Mouse (Mus musculus) activated CD4-positive, CD25-positive, alpha-beta regulatory T cell (primary cell): ENCODE data around the gene Olfr1211. TPM values are rescaled to one million over a fixed set of nuclear protein-coding genes. Genes with fewer than 3 reads are reported as not detected.

Source experiments
- polyA plus RNA-seq, 2 experiments: library from polyadenylated mRNA; unstranded; fragments of 100-300 nt; shearing (Covaris generic); gene quantifications; one replicate each; pipeline ENCODE4 v1.2.1; 2017

Gene Olfr1211
- polyA plus RNA-seq = not detected

DNA sequence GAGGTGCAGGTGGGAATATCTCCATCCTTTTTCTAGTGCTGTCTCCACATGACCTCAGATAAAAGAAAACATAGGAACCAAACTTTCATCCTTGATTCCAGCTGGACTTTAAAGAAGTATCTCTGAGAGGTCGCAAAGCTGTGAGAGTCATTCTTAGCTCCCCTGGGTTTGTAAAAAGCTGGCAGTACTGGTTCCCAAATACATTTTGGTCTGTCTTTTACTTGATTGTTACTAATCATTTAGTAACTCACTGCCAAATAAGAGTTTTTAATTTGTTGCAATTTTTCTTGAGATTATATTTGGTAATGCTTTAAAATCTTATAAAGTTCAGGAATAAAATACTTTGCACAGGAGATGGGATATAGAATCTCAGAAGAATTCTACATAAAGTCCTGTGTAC is at the start of gene Olfr1211:
Gene Olfr1211 (minus strand): TSS at position 101 of the 400 bp plus-strand sequence.

DNA sequence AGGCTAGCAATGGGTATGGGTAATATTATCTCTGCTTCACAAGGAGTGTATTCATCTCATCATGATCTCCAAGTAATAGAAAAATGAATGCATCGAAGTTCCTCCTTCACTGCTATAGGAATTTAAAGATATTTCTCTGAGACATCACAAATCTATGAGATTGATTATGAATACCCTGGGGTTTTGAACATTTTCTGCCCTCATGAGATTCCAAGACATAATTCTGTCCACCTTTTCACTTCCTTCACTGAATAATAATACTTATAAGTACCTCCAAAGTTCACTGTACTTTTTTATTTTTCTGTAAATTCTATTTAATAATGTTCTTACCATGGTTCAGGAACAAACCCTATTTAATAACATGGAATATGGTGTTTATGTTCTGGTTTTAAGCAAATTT is 42.3 kb upstream of the Olfr1211 start, which contains the start of gene Gm13762:
Gene Gm13762 (minus strand): TSS at position 101 of the 400 bp plus-strand sequence.

GRCm38 (mm10) chr2:88953669-88954068 is 15.8 kb upstream of the Olfr1211 start, which contains the start of gene Olfr1212:
Olfr1212 (plus strand) TSS chr2:88953969.

DNA sequence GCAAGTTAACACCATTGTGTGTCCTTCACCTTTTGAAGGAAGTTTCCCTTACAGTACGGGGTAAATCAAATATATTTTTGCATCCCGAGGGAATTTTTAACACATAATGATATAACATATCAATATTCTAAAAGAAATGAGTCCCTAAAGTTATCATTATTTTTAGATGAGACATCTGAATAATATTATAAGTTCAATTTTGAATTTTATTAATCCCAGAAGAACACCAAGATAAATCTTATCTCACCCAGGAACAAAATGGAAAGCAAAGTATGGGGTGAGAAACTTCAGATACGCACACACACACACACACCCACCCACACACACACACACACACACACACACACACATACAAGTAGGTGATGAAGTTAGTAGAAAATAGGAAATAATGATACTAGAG is 22.9 kb downstream of the Olfr1211 start, which contains the start of gene Olfr1209:
Gene Olfr1209 (minus strand): TSS at position 101 of the 400 bp plus-strand sequence.

GRCm38 (mm10) chr2:88902211-88902610 is 35.7 kb downstream of the Olfr1211 start, which contains the start of gene Olfr1208:
Olfr1208 (minus strand) TSS chr2:88902311.

Other genes starting within 250 kb of the Olfr1211 start
- gene Olfr1195, start 248.9 kb downstream of the Olfr1211 start, polyA plus RNA-seq = under 1 TPM; 0.14 to 0.20 TPM
- not detected for gene Olfr1196, start 233.5 kb downstream of the Olfr1211 start, polyA plus RNA-seq
- gene Olfr1197, start 205.7 kb downstream of the Olfr1211 start, polyA plus RNA-seq = not detected
- gene Olfr1198, start 186.7 kb downstream of the Olfr1211 start, polyA plus RNA-seq = not detected
- not detected for gene Olfr1199, start 177.6 kb downstream of the Olfr1211 start, polyA plus RNA-seq
- under 1 TPM in 1 of 2 experiments, not detected in 1; 0.09 TPM for gene Olfr1200, start 167.6 kb downstream of the Olfr1211 start, polyA plus RNA-seq
- not detected for gene Olfr1201, start 145.1 kb downstream of the Olfr1211 start, polyA plus RNA-seq
- not detected for gene Olfr1202, start 123.6 kb downstream of the Olfr1211 start, polyA plus RNA-seq
- gene Olfr1205, start 108.4 kb downstream of the Olfr1211 start, polyA plus RNA-seq = under 1 TPM in 1 of 2 experiments, not detected in 1; 0.12 TPM
- gene Olfr1204, start 88.8 kb downstream of the Olfr1211 start, polyA plus RNA-seq = not detected
- gene Olfr1206, start 74.9 kb downstream of the Olfr1211 start, polyA plus RNA-seq = under 1 TPM in 1 of 2 experiments, not detected in 1; 0.50 TPM
- under 1 TPM in 1 of 2 experiments, not detected in 1; 0.28 TPM for gene Olfr1208, start 35.8 kb downstream of the Olfr1211 start, polyA plus RNA-seq
- gene Olfr1209, start 23.0 kb downstream of the Olfr1211 start, polyA plus RNA-seq = under 1 TPM in 1 of 2 experiments, not detected in 1; 0.05 TPM
- not detected for gene Olfr1212, start 15.9 kb upstream of the Olfr1211 start, polyA plus RNA-seq
- not detected for gene Gm13762, start 42.2 kb upstream of the Olfr1211 start, polyA plus RNA-seq
- gene Olfr1214, start 54.5 kb upstream of the Olfr1211 start, polyA plus RNA-seq = not detected
- under 1 TPM in 1 of 2 experiments, not detected in 1; 0.23 TPM for gene Olfr1215, start 68.9 kb upstream of the Olfr1211 start, polyA plus RNA-seq
- not detected for gene Olfr1216, start 80.2 kb upstream of the Olfr1211 start, polyA plus RNA-seq
- under 1 TPM in 1 of 2 experiments, not detected in 1; 0.19 TPM for gene Olfr1217, start 94.0 kb upstream of the Olfr1211 start, polyA plus RNA-seq
- not detected for gene Olfr1218, start 123.1 kb upstream of the Olfr1211 start, polyA plus RNA-seq
- gene Olfr1219, start 145.4 kb upstream of the Olfr1211 start, polyA plus RNA-seq = not detected
- under 1 TPM in 1 of 2 experiments, not detected in 1; 0.17 TPM for gene Olfr1220, start 168.7 kb upstream of the Olfr1211 start, polyA plus RNA-seq
- not detected for gene Olfr1221, start 179.2 kb upstream of the Olfr1211 start, polyA plus RNA-seq
- gene Olfr1222, start 194.9 kb upstream of the Olfr1211 start, polyA plus RNA-seq = under 1 TPM in 1 of 2 experiments, not detected in 1; 0.07 TPM
- under 1 TPM; 0.13 to 0.37 TPM for gene Olfr1223, start 213.4 kb upstream of the Olfr1211 start, polyA plus RNA-seq
- under 1 TPM in 1 of 2 experiments, not detected in 1; 0.23 TPM for gene Olfr1224-ps1, start 226.0 kb upstream of the Olfr1211 start, polyA plus RNA-seq
- gene Olfr1225, start 236.6 kb upstream of the Olfr1211 start, polyA plus RNA-seq = not detected